Mouse (Mus musculus) forebrain, embryonic 15.5 days (tissue): ENCODE data around the gene Mrpl43. TPM values are rescaled to one million over a fixed set of nuclear protein-coding genes. Genes with fewer than 3 reads are reported as not detected.

ENCODE experiments used
- ATAC-seq: fragments of 200-750 bp; cut with Nextera tagmentation; replicated peaks from 2 replicates; pipeline ENCODE4 v1.8.0; 2017; ENCODE audit warnings: mild to moderate bottlenecking, moderate TSS enrichment, moderate library complexity
- H3K27ac ChIP-seq: fragments of 300-500 bp; sonication (generic); replicated peaks from 2 replicates; pipeline ENCODE4 v1.5.1; 2015; ENCODE audit warnings: mild to moderate bottlenecking, inconsistent platforms
- H3K27me3 ChIP-seq: fragments of 300-500 bp; sonication (generic); 2 replicates; pipeline ENCODE4 v1.6.1; 2015; ENCODE audit warnings: inconsistent platforms
- H3K36me3 ChIP-seq: fragments of 300-500 bp; sonication (generic); 2 replicates; pipeline ENCODE4 v1.6.1; 2015; ENCODE audit warnings: mild to moderate bottlenecking, inconsistent platforms
- H3K4me1 ChIP-seq: fragments of 300-500 bp; sonication (generic); 2 replicates; pipeline ENCODE4 v1.6.1; 2015; ENCODE audit warnings: inconsistent platforms
- H3K4me2 ChIP-seq: fragments of 300-500 bp; sonication (generic); replicated peaks from 2 replicates; pipeline ENCODE4 v1.6.1; 2015; ENCODE audit warnings: mild to moderate bottlenecking, inconsistent platforms
- H3K4me3 ChIP-seq: fragments of 300-500 bp; sonication (generic); 2 replicates; pipeline ENCODE4 v1.5.1; 2015; ENCODE audit warnings: mild to moderate bottlenecking, inconsistent platforms
- H3K9ac ChIP-seq: fragments of 300-500 bp; sonication (generic); replicated peaks from 2 replicates; pipeline ENCODE4 v1.6.1; 2015; ENCODE audit warnings: mild to moderate bottlenecking, inconsistent platforms
- H3K9me3 ChIP-seq: fragments of 300-500 bp; sonication (generic); 2 replicates; pipeline ENCODE4 v1.6.1; 2016; ENCODE audit warnings: inconsistent platforms
- WGBS: fragments of 180-500 bp; shearing (Covaris S2); methylation state at CpG from one replicate; pipeline ENCODE4 v1.1.7; 2015; ENCODE audit warnings: mixed read lengths; 5-methylcytosine and 5-hydroxymethylcytosine counted together
- polyA plus RNA-seq: library from polyadenylated mRNA; unstranded; fragments of >200 nt; fragmentation: Nextera tagmentation; extraction: Ambion mirVana; gene quantifications from 2 replicates; pipeline ENCODE4 v1.2.1, GENCODE M21; 2015

Mrpl43 gene
- polyA plus RNA-seq, 1 experiment from 2014 or later: 87.1 TPM

- no peak overlapping the region for H3K4me2 ChIP-seq
- H3K27me3 ChIP-seq: no peaks in the 10 kb centered on the region
- WGBS: 91% methylated on average over 4 of the region's 4 CpGs
Measured at GRCm38 (mm10) chr19:44984420-44984819, 21.8 kb downstream of the Mrpl43 start.

DNA sequence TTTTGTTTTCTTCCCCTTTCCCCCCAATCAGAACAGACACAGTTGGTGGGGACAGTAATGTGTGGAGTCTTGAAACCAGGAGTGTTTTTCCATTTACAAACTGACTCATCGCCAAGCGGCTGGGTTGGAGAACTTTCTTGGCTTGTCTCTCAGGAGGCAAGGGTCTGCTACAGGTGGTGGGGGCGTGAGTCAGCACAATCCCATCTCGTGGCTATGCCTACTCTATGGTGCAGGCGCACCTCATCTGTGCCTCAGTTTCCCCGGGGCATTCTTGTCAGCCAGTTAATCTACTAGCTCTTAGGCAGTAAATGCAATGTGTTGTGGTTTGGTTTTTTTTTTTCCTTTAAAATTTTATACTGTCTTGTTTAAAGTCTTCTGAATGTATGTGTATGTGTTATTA is 22.9 kb downstream of the Mrpl43 start:
- no peaks in the 10 kb centered on the region for H3K9me3 ChIP-seq
- WGBS: 91% methylated on average over 6 of the region's 6 CpGs

More at GRCm38 (mm10) chr19:44984420-44984819, 21.8 kb downstream of the Mrpl43 start:
- Histone ChIP-seq H3K4me1 (peaks cover 19% of the 10 kb centered on the region), H3K4me3 (no peak overlapping the region), H3K9me3 (no peaks in the 10 kb centered on the region), H3K36me3 (peaks cover 21% of the 10 kb centered on the region), H3K27ac (no peak overlapping the region), H3K9ac (no peak overlapping the region)
- no peak for ATAC-seq

DNA sequence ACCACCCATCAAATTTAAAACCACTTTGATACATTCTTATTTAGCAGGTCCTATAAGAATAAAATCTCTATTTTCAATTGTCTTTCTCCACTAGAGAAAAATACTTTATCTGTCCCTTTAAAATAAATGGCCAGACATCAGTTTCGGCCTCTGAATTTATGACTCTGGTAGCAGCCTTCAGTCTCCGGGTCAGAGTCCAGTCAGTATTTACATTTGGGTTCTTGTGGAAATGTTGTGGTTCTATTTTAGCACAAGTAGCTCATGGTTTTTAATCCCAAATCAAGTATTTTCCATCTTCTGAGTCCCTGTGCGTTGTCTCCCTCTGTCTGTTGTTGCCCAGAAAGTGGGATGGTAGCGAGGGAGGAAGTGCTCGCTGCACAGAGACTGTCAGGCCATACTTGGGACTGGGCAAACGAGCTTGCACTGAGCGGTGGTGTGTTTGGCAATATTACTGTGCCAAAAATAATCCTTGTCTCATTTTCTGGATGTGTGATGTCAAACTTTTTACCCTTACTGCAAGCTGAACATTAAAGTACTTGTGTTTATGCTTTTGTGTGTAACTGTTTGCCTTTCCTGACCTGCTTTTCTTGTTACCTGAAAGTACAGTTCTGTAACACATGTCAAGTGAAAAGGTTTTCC is 23.6 kb downstream of the Mrpl43 start:
- WGBS: 84% methylated on average over 7 of the region's 7 CpGs
- peaks cover 37% of the 10 kb centered on the region for H3K36me3 ChIP-seq
- no peaks in the 10 kb centered on the region for H3K9me3 ChIP-seq
- no peak overlapping the region for H3K4me2 ChIP-seq
- H3K27me3 ChIP-seq: no peaks in the 10 kb centered on the region
- no peak overlapping the region for H3K27ac ChIP-seq
- no peak overlapping the region for H3K4me3 ChIP-seq
- H3K9ac ChIP-seq: no peak overlapping the region
- H3K4me1 ChIP-seq: peaks cover 8% of the 10 kb centered on the region
- no peak for ATAC-seq

More for the DNA sequence above, 22.9 kb downstream of the Mrpl43 start:
- no peak for ATAC-seq
- H3K27me3 ChIP-seq: no peaks in the 10 kb centered on the region
- peaks cover 30% of the 10 kb centered on the region for H3K36me3 ChIP-seq
- H3K4me2 ChIP-seq: no peak overlapping the region
- H3K27ac ChIP-seq: no peak overlapping the region
- no peak overlapping the region for H3K4me3 ChIP-seq
- peaks cover 14% of the 10 kb centered on the region for H3K4me1 ChIP-seq
- H3K9ac ChIP-seq: no peak overlapping the region

- Histone ChIP-seq H3K4me2 (no peak overlapping the region), H3K36me3 (peaks cover 54% of the 10 kb centered on the region), H3K4me1 (no peaks in the 10 kb centered on the region), H3K27ac (no peak overlapping the region), H3K9me3 (no peaks in the 10 kb centered on the region), H3K27me3 (no peaks in the 10 kb centered on the region), H3K9ac (no peak overlapping the region), H3K4me3 (no peak overlapping the region)
- WGBS: 100% methylated on average over 2 of the region's 2 CpGs
- ATAC-seq: no peak
Measured at GRCm38 (mm10) chr19:44980787-44981186, 25.5 kb downstream of the Mrpl43 start.

DNA sequence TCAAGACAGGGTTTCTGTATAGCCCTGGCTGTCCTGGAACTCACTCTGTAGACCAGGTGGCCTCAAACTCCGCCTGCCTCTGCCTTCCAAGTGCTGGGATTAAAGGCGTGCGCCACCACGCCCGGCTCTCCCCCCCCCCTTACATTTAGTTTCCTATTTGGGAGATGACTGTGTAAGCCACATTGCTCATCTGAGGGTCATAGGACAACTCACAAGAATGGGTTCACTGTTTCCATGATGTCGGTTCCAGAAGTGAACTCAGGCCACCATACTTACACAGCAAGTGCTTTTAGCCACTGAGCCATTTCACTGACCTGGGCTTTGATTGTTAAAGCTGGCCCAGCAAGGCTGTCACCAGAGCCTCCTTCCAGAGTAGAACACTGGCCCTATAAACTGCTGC is 29.1 kb downstream of the Mrpl43 start:
- 93% methylated on average over 6 of the region's 6 CpGs for whole genome bisulfite sequencing
- H3K4me1 ChIP-seq: no peaks in the 10 kb centered on the region
- no peaks in the 10 kb centered on the region for H3K27me3 ChIP-seq
- no peak overlapping the region for H3K27ac ChIP-seq
- no peak for ATAC-seq
- H3K4me2 ChIP-seq: no peak overlapping the region
- H3K4me3 ChIP-seq: no peak overlapping the region
- H3K36me3 ChIP-seq: peaks cover 90% of the 10 kb centered on the region
- H3K9ac ChIP-seq: no peak overlapping the region
- no peaks in the 10 kb centered on the region for H3K9me3 ChIP-seq

GRCm38 (mm10) chr19:44976636-44977035 is 29.6 kb downstream of the Mrpl43 start:
- Histone ChIP-seq H3K27me3 (no peaks in the 10 kb centered on the region), H3K4me1 (no peaks in the 10 kb centered on the region), H3K4me2 (no peak overlapping the region), H3K4me3 (no peak overlapping the region), H3K9ac (no peak overlapping the region), H3K9me3 (no peaks in the 10 kb centered on the region), H3K27ac (no peak overlapping the region), H3K36me3 (peaks cover 91% of the 10 kb centered on the region)
- no peak for ATAC-seq
- WGBS: 85% methylated on average over 6 of the region's 6 CpGs

DNA sequence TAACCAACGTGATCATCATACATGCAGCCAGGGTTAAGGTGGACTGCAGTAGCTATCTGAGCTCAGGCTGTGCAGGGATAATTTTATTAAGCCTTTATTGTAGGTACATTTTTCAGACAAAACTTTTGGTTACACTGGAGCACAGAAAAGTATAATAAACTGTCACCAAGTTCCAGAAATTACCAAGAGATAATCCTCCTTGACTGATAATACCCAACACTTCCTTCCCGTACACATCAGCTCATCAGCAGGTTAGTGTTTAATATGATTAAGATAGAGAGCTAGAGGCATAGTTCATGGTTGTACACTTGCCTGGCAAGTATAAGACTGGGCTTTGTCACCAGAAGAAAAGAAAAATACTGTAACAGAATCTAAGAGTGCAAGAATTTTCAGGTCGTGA is 37.9 kb downstream of the Mrpl43 start:
- Histone ChIP-seq H3K9me3 (no peaks in the 10 kb centered on the region), H3K36me3 (peaks cover 89% of the 10 kb centered on the region), H3K4me1 (no peaks in the 10 kb centered on the region), H3K9ac (no peak overlapping the region), H3K4me3 (no peak overlapping the region), H3K27me3 (no peaks in the 10 kb centered on the region), H3K27ac (no peak overlapping the region), H3K4me2 (no peak overlapping the region)
- 95% methylated on average over 3 of the region's 3 CpGs for WGBS
- no peak for ATAC-seq

DNA sequence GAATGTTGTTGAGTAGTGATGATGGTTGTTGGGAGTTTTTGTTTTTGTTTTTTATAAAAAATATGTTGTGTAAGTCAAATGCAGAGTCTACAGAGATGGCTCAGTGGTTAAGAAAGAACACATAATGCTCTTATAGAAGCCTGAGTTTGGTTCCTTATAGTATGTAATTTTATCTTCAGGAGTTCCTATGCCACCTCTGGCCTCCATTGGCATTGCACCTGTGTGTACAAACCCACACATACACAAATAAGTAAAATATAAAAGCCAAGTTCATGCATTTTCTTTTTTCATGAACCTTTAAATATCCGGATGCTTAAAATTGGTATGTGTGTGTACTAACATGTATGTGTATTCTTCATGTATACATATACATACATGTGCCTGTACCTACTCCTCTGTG is 40.3 kb downstream of the Mrpl43 start:
- H3K27me3 ChIP-seq: no peaks in the 10 kb centered on the region
- 100% methylated on average over 1 of the region's 1 CpGs for WGBS
- no peak for ATAC-seq
- no peaks in the 10 kb centered on the region for H3K4me1 ChIP-seq
- no peak overlapping the region for H3K4me3 ChIP-seq
- H3K27ac ChIP-seq: no peak overlapping the region
- no peak overlapping the region for H3K4me2 ChIP-seq
- no peak overlapping the region for H3K9ac ChIP-seq
- H3K36me3 ChIP-seq: peaks cover 78% of the 10 kb centered on the region
- H3K9me3 ChIP-seq: no peaks in the 10 kb centered on the region

DNA sequence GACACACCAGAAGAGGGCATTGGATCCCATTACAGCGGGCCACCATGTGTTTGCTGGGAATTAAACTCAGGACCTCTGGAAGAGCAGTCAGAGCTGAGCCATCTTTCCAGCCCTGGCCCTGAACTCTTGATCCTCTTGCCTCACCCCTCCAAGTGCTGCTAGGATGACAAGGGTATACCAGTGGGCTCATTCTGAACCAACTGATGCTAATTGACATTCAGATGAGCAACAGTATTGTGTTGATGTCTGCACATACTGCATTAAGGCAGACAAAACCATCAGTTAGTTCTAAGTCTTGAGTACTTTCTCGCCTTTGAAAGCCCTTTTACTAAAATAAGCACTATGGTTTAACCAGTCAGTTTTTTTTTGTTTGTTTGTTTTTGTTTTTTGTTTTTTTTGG is 46.6 kb downstream of the Mrpl43 start:
- no peaks in the 10 kb centered on the region for H3K9me3 ChIP-seq
- WGBS: 98% methylated on average over 2 of the region's 2 CpGs
- no peaks in the 10 kb centered on the region for H3K27me3 ChIP-seq
- H3K4me1 ChIP-seq: no peaks in the 10 kb centered on the region
- H3K4me3 ChIP-seq: no peak overlapping the region
- no peak overlapping the region for H3K4me2 ChIP-seq
- H3K27ac ChIP-seq: no peak overlapping the region
- H3K9ac ChIP-seq: no peak overlapping the region
- peaks cover 70% of the 10 kb centered on the region for H3K36me3 ChIP-seq
- no peak for ATAC-seq

Other genes starting within 250 kb of the Mrpl43 start
- 30.0 and 32.3 TPM in 2 replicates for gene Slf2, start 75.3 kb downstream of the Mrpl43 start, polyA plus RNA-seq
- 14.4 and 15.5 TPM in 2 replicates for gene Sema4g, start 17.3 kb downstream of the Mrpl43 start, polyA plus RNA-seq
- 24.0 and 24.4 TPM in 2 replicates for gene Twnk, start 779 bp downstream of the Mrpl43 start, polyA plus RNA-seq
- 25.7 and 27.7 TPM in 2 replicates for gene Lzts2, start 8.0 kb upstream of the Mrpl43 start, polyA plus RNA-seq
- 1.7 and 2.2 TPM in 2 replicates for gene Pdzd7, start 39.3 kb upstream of the Mrpl43 start, polyA plus RNA-seq
- 65.0 and 67.6 TPM in 2 replicates for gene Sfxn3, start 41.1 kb upstream of the Mrpl43 start, polyA plus RNA-seq
- gene Kazald1, start 68.8 kb upstream of the Mrpl43 start, polyA plus RNA-seq: 0.70 and 0.73 TPM in 2 replicates
- not detected in 2 replicates for gene Tlx1, start 144.2 kb upstream of the Mrpl43 start, polyA plus RNA-seq
- not detected in 2 replicates for gene Lbx1, start 229.4 kb upstream of the Mrpl43 start, polyA plus RNA-seq